Comparison of ENCODE assay signal across 22 mouse cellular contexts in the genomic region with DNA sequence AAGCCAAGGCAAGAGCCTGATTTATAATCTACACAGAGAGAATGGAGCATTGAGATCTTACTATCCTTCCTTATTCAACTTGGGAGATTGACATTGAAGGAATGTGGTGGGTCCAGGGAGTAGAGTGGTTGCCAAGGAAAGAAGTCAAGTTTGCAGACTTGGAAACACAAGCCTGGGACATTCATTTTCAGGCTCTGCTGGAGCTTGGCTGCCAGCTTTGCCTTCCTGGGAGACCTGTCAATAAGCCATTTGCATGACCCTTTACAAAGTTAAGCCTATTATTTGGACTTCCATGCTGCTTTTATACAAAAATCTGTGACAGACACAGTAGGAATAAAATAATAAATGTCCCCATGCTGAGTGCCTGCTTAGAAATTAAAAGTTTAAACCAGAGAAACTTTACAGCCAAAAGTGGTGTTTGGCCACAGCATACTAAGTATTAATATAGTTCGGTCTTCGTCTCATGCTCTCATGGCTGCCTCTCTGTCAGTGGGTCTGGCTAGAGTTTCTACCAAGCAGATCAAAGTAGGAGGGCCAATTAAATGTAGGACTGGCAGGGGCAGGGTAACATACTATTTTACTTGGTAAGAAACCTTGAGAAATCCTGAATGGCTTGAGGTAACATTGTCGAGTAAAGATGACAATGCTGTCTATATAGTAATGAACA.
A peak's percentile ranks its signal among the peaks of the same experiment; 100 is the strongest.
DNase-seq lines count a peak whose midpoint lies in the region; ATAC-seq lines count a peak whose summit lies in the region.
"Had no signal": no experiment of that assay in that cellular context is flagged by ENCODE, and none has a peak within 500 bp of the region (broad histone marks: within the 10 kb centered on the region; RNA-seq: fewer than 3 reads in every experiment).

No protein-coding gene starts in this region.

- H3K27ac ChIP-seq in neural tube, embryonic 15.5 days (replicated peaks): no peak overlapping the region
- no peak overlapping the region for H3K27ac ChIP-seq in midbrain, embryonic 12.5 days (replicated peaks)
- H3K27ac ChIP-seq: embryonic facial prominence, embryonic 15.5 days; kidney, embryonic 15.5 days had no signal

- DNase-seq in cerebellum, adult 11-12 months: peak; percentile 14
- DNase-seq in cerebellum, postnatal 4 days (ENCODE audit: low spot score in 2 of 2): no peak
- DNase-seq in neural tube, embryonic 10.5 days (ENCODE audit: extremely low spot score, low spot score): no peak
- no peak for DNase-seq in testis, postnatal 10 days (ENCODE audit: low spot score)
- no peak for DNase-seq in left cerebral cortex, adult 9 months (ENCODE audit: low spot score in 2 of 2)
- DNase-seq in layer of hippocampus, adult 8-10 months (ENCODE audit: low spot score in 2 of 2): no peak
- DNase-seq: adrenal gland, postnatal 14 days; cerebellum, postnatal 14 days; gastrocnemius, postnatal 10 days; heart, adult 11 months; heart, postnatal 10 days; kidney, postnatal 36 days; right cerebral cortex, postnatal 14 days; spleen, adult 18-20 months had no signal

- no peaks in the 10 kb centered on the region for H3K9me3 ChIP-seq in neural tube, embryonic 15.5 days (replicated peaks)
- no peaks in the 10 kb centered on the region for H3K9me3 ChIP-seq in midbrain, embryonic 12.5 days
- H3K9me3 ChIP-seq: embryonic facial prominence, embryonic 15.5 days; heart, embryonic 12.5 days; kidney, embryonic 15.5 days had no signal

- H3K27me3 ChIP-seq in neural tube, embryonic 15.5 days (replicated peaks): no peaks in the 10 kb centered on the region
- H3K27me3 ChIP-seq in midbrain, embryonic 12.5 days: 0 out of 2 replicates have a peak, but pooled peaks cover 5% of the 10 kb centered on the region
- H3K27me3 ChIP-seq: embryonic facial prominence, embryonic 15.5 days; heart, embryonic 12.5 days; kidney, embryonic 15.5 days had no signal

- 92% methylated on average over 3 of the region's 3 CpGs for WGBS in neural tube, embryonic 15.5 days
- 63% methylated on average over 3 of the region's 3 CpGs for WGBS in midbrain, embryonic 12.5 days

- H3K9ac ChIP-seq in neural tube, embryonic 15.5 days (replicated peaks): no peak overlapping the region
- no peak overlapping the region for H3K9ac ChIP-seq in midbrain, embryonic 12.5 days (replicated peaks)
- H3K9ac ChIP-seq: embryonic facial prominence, embryonic 15.5 days; heart, embryonic 12.5 days; kidney, embryonic 15.5 days had no signal

- ATAC-seq in neural tube, embryonic 15.5 days (ENCODE audit: low FRiP score): peak; percentile 57; the same call in 1 of the 2 replicates
- ATAC-seq in midbrain, embryonic 12.5 days (ENCODE audit: low FRiP score, low read depth): 0 out of 2 replicates have a peak, but pooled peaks have one; percentile 19
- ATAC-seq: forebrain, embryonic 14.5 days; intestine, postnatal 0 days; lung, postnatal 0 days had no signal

- no peak overlapping the region for H3K4me3 ChIP-seq in neural tube, embryonic 15.5 days (replicated peaks)
- H3K4me3 ChIP-seq in midbrain, embryonic 12.5 days: no peak overlapping the region
- H3K4me3 ChIP-seq: embryonic facial prominence, embryonic 15.5 days; heart, embryonic 12.5 days; kidney, embryonic 15.5 days had no signal

- no peaks in the 10 kb centered on the region for H3K4me1 ChIP-seq in neural tube, embryonic 15.5 days
- H3K4me1 ChIP-seq in midbrain, embryonic 12.5 days: peaks cover 7% of the 10 kb centered on the region
- H3K4me1 ChIP-seq: embryonic facial prominence, embryonic 15.5 days; heart, embryonic 12.5 days; kidney, embryonic 15.5 days had no signal

- no peaks in the 10 kb centered on the region for H3K36me3 ChIP-seq in neural tube, embryonic 15.5 days
- no peaks in the 10 kb centered on the region for H3K36me3 ChIP-seq in midbrain, embryonic 12.5 days
- H3K36me3 ChIP-seq: embryonic facial prominence, embryonic 15.5 days; heart, embryonic 12.5 days; kidney, embryonic 15.5 days had no signal

- H3K4me2 ChIP-seq in neural tube, embryonic 15.5 days: no peak overlapping the region
- H3K4me2 ChIP-seq in midbrain, embryonic 12.5 days (replicated peaks): no peak overlapping the region
- H3K4me2 ChIP-seq: embryonic facial prominence, embryonic 15.5 days; heart, embryonic 12.5 days; kidney, embryonic 15.5 days had no signal
